Mouse (Mus musculus): ENCODE measurements around the gene Vcp. TPM values are rescaled to one million over a fixed set of nuclear protein-coding genes. Genes with fewer than 3 reads are reported as not detected.

Gene Vcp
- total and polyA plus RNA-seq, 2 experiments from 2014 or later: 166 to 438 TPM

DNA sequence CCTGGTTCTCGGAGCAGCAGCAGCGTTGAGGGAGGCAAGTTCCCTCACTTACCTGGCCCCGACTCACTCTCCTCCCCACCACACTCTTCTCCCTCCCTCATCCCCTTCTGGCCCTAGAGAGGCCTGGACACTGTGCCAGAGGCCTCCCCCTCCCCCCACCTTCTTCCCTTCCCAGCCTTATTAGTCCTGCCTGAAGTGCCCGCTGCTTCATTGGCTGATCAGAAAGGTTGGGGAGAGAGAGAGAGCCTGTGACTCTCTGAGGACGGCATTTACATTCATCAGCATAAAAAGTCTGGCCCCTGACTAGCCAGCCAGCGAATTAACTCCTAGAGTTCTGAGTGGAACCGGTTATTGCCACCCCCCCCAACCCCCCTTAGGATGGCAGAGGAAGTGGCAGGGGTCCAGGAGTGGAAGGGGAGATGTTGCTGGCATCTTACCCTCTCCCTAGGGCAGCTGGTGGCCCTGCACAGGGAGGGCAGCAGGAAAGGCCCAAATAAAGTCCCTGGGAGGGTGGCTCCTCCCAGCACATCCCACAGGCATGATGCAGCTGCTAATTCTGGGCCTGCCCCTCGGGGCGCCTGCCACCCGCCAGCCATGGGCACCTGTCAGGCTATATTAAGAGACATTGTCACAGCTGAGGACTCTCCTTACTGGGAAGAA, 46.7 kb downstream of the Vcp start:
- Histone ChIP-seq H3K4me2 (ENCODE audit: low read depth, low read length) (peak overlapping the region; percentile 32), H3K27me3 (ENCODE audit: control insufficient read depth, insufficient read depth, low read length) (no peaks in the 10 kb centered on the region), H3K27ac (ENCODE audit: low read depth) (peak overlapping the region; percentile 100), H3K9ac (replicated peaks; ENCODE audit: low read depth, low read length) (peak overlapping the region; percentile 48), H3K4me3 (ENCODE audit: low read depth, low read length) (no peak overlapping the region), H3K36me3 (replicated peaks; ENCODE audit: control insufficient read depth, insufficient read depth, low read length) (peaks cover 33% of the 10 kb centered on the region), H3K4me1 (ENCODE audit: control insufficient read depth, insufficient read depth) (peaks cover 30% of the 10 kb centered on the region), H3K9me3 (replicated peaks; ENCODE audit: control insufficient read depth, low read length) (no peaks in the 10 kb centered on the region)
- peak; percentile 72 for ATAC-seq (ENCODE audit: insufficient read depth, low read depth)
- TF ChIP-seq EP300 (IDR thresholded peaks at IDR 0.05; ENCODE audit: low read depth): peak; percentile 74
- TF ChIP-seq CTCF (IDR thresholded peaks at IDR 0.05; ENCODE audit: low read depth): no peak
- DNase-seq (ENCODE audit: low spot score): peak; percentile 92
- WGBS: 18% methylated on average over 10 of the region's 10 CpGs

DNA sequence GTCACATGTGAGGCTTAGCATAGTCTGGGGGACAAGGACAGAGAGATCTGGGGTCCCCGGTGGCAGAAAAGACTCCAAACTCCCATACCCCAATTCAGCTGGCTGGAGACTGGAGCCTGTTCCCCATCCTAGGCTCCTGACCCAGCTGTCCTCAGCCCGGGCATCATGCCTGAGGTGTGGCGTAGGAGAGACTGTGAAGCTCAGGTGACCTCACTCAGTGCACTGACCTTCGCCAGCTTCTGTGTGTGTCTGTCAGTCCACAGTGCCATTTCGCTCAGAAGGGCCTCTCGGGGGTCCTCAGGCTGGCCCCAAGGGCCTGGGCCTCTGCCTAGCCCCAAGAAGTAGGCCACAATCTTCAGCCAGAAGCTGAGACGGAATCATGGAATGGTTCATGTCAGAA, 47.7 kb downstream of the Vcp start:
- Histone ChIP-seq H3K4me2 (ENCODE audit: low read depth, low read length) (no peak overlapping the region; the same call in 1 of the 2 replicates), H3K9me3 (replicated peaks; ENCODE audit: control insufficient read depth, low read length) (no peaks in the 10 kb centered on the region), H3K4me3 (ENCODE audit: low read depth, low read length) (no peak overlapping the region), H3K27ac (ENCODE audit: low read depth) (peak overlapping the region; percentile 100), H3K36me3 (replicated peaks; ENCODE audit: control insufficient read depth, insufficient read depth, low read length) (peaks cover 26% of the 10 kb centered on the region), H3K27me3 (ENCODE audit: control insufficient read depth, insufficient read depth, low read length) (no peaks in the 10 kb centered on the region), H3K9ac (replicated peaks; ENCODE audit: low read depth, low read length) (peak overlapping the region; percentile 96; the same call in 1 of the 2 replicates), H3K4me1 (ENCODE audit: control insufficient read depth, insufficient read depth) (peaks cover 30% of the 10 kb centered on the region)
- WGBS: 75% methylated on average over 7 of the region's 7 CpGs
- DNase-seq (ENCODE audit: low spot score) (no peak), ATAC-seq (ENCODE audit: insufficient read depth, low read depth) (no peak)
- TF ChIP-seq EP300 (IDR thresholded peaks at IDR 0.05; ENCODE audit: low read depth): no peak
- no peak for TF ChIP-seq CTCF (IDR thresholded peaks at IDR 0.05; ENCODE audit: low read depth)

DNA sequence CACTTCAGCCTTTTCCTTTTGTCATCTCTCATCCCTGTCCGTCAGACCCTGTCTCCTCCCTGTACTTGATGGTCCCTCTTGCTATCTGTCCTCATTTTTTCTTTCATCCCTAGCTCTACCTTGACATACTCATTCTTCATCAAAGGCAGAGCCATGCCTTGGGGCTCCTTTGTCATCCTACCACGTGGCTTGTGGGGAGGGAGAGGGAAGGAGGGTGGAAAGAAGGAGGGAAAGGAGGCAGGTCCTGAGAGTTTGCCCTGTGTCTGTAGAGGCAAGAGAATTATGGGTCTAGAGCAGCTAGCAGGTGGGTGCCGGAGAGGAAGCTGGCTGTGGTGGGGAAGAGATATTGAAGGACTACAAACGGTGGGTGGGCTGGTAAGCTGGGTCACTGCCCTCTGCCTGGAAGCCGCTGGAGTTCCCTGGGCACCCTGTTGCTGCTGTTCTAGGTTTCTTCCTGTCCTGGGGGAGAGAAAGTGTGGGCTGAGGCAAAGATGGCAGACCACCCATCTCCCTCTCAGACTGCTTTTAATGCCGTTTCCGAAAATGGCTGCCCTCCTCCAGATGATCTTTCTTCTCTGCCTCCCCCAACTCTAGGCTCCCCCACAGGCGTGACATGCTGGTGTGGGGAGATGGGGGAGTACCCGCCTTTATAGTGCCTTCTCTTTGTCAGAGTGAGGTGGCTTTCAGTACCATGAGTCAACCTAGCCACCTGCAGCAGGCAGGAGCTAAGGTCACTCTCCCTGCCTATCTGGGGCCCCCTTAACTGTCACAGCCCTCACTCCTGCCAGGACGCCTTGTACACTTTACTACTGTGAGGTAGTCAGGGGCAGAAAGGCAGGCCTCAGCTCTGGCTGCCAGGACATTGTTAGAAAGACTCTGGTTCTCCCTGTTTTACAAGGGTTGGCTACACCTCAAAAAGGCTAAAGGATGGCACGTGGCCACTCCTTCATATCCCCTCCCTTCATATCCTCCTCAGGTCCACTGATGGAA, 48.8 kb downstream of the Vcp start:
- Histone ChIP-seq H3K36me3 (replicated peaks; ENCODE audit: control insufficient read depth, insufficient read depth, low read length) (peaks cover 15% of the 10 kb centered on the region), H3K9me3 (replicated peaks; ENCODE audit: control insufficient read depth, low read length) (no peaks in the 10 kb centered on the region), H3K4me1 (ENCODE audit: control insufficient read depth, insufficient read depth) (peaks cover 30% of the 10 kb centered on the region), H3K9ac (replicated peaks; ENCODE audit: low read depth, low read length) (peak overlapping the region; percentile 96), H3K27ac (ENCODE audit: low read depth) (peak overlapping the region; percentile 100), H3K4me3 (ENCODE audit: low read depth, low read length) (peak overlapping the region; percentile 82), H3K4me2 (ENCODE audit: low read depth, low read length) (peak overlapping the region; percentile 87), H3K27me3 (ENCODE audit: control insufficient read depth, insufficient read depth, low read length) (no peaks in the 10 kb centered on the region)
- TF ChIP-seq EP300 (IDR thresholded peaks at IDR 0.05; ENCODE audit: low read depth) (no peak), CTCF (IDR thresholded peaks at IDR 0.05; ENCODE audit: low read depth) (no peak)
- no peak for ATAC-seq (ENCODE audit: insufficient read depth, low read depth)
- WGBS: 49% methylated on average over 11 of the region's 11 CpGs
- no peak for DNase-seq (ENCODE audit: low spot score)

DNA sequence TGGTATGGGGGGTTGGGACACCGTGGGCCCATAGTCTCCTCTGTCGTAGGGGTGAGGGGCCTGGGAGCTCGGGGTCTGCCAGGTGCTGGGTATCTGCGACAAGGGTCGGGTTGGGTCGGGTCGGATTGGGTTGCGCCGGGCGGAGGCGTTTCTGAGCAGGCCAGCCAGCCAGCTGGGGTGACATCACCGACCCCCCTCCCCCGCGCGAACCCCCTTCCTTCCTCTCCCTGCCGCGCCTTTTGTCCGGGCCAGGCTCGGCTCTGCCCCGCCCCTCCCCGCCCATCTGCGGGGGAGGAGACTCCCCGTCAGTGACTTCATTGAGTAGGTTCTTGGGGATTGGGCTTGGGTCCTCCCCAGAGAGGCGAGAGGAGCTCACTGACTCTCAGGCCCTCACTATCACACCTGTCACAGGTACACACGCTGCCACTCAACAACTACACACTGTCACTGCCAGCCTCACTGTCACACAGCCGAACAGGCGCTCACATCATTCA, 50.2 kb downstream of the Vcp start:
- ATAC-seq (ENCODE audit: insufficient read depth, low read depth): peak; percentile 59
- peak overlapping the region; percentile 87 for H3K4me2 ChIP-seq (ENCODE audit: low read depth, low read length)
- H3K9me3 ChIP-seq (replicated peaks; ENCODE audit: control insufficient read depth, low read length): no peaks in the 10 kb centered on the region
- H3K4me3 ChIP-seq (ENCODE audit: low read depth, low read length): peak overlapping the region; percentile 82
- WGBS: 2% methylated on average over 14 of the region's 27 CpGs
- H3K9ac ChIP-seq (replicated peaks; ENCODE audit: low read depth, low read length): peak overlapping the region; percentile 96
- H3K36me3 ChIP-seq (replicated peaks; ENCODE audit: control insufficient read depth, insufficient read depth, low read length): peaks cover 3% of the 10 kb centered on the region; the same call in 1 of the 2 replicates
- peaks cover 28% of the 10 kb centered on the region for H3K4me1 ChIP-seq (ENCODE audit: control insufficient read depth, insufficient read depth)
- peak; percentile 95 for DNase-seq (ENCODE audit: low spot score)
- H3K27me3 ChIP-seq (ENCODE audit: control insufficient read depth, insufficient read depth, low read length): no peaks in the 10 kb centered on the region
- no peak for TF ChIP-seq CTCF (IDR thresholded peaks at IDR 0.05; ENCODE audit: low read depth)
- TF ChIP-seq EP300 (IDR thresholded peaks at IDR 0.05; ENCODE audit: low read depth): no peak; the same call in 1 of the 2 replicates
- H3K27ac ChIP-seq (ENCODE audit: low read depth): peak overlapping the region; percentile 100

DNA sequence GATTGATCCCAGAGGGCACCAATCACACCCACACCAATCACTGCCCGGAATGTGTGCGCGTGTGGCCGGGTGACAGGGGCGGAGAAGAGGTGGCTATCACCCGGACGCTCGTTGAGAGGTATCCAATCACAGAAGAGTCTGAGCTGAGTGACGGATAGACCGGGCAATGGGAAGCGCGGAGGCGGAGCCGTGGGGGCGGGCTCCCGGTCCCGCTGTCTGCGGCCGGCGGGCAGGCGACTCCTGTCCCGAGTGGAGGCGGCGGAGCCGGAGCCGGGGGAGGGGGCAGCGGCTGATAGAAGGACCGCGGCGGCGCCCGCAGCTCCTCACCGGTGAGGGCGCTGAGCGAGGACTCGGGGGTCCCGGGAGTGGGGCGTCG, 50.6 kb downstream of the Vcp start, which contains the start of gene Dnajb5:
Gene Dnajb5, plus strand, starts transcription at position 139 of the 376 bp plus-strand sequence.
- H3K36me3 ChIP-seq (replicated peaks; ENCODE audit: control insufficient read depth, insufficient read depth, low read length): no peaks in the 10 kb centered on the region
- peak within 1 kb of the TSS; percentile 100 for H3K27ac ChIP-seq (ENCODE audit: low read depth)
- peak; percentile 99 for DNase-seq (ENCODE audit: low spot score)
- H3K4me3 ChIP-seq (ENCODE audit: low read depth, low read length): peak within 1 kb of the TSS; percentile 82
- H3K9ac ChIP-seq (replicated peaks; ENCODE audit: low read depth, low read length): peak within 1 kb of the TSS; percentile 96
- under 1% methylated on average over 39 of the region's 39 CpGs for WGBS
- peak within 1 kb of the TSS; percentile 87 for H3K4me2 ChIP-seq (ENCODE audit: low read depth, low read length)
- H3K9me3 ChIP-seq (replicated peaks; ENCODE audit: control insufficient read depth, low read length): no peaks in the 10 kb centered on the region
- no peaks in the 10 kb centered on the region for H3K27me3 ChIP-seq (ENCODE audit: control insufficient read depth, insufficient read depth, low read length)
- peak; percentile 88 for ATAC-seq (ENCODE audit: insufficient read depth, low read depth)
- peaks cover 23% of the 10 kb centered on the region for H3K4me1 ChIP-seq (ENCODE audit: control insufficient read depth, insufficient read depth)
- TF ChIP-seq CTCF (IDR thresholded peaks at IDR 0.05; ENCODE audit: low read depth) (no peak), EP300 (IDR thresholded peaks at IDR 0.05; ENCODE audit: low read depth) (0 out of 2 replicates have a peak, but pooled peaks have one; percentile 60)

All from heart, postnatal 0 days (tissue).